Mouse (Mus musculus): ENCODE data around the gene Nrxn3. TPM values are rescaled to one million over a fixed set of nuclear protein-coding genes. Genes with fewer than 3 reads are reported as not detected.

The Nrxn3 gene
- polyA plus RNA-seq, 1 experiment from 2014 or later: 0.72 TPM

DNA sequence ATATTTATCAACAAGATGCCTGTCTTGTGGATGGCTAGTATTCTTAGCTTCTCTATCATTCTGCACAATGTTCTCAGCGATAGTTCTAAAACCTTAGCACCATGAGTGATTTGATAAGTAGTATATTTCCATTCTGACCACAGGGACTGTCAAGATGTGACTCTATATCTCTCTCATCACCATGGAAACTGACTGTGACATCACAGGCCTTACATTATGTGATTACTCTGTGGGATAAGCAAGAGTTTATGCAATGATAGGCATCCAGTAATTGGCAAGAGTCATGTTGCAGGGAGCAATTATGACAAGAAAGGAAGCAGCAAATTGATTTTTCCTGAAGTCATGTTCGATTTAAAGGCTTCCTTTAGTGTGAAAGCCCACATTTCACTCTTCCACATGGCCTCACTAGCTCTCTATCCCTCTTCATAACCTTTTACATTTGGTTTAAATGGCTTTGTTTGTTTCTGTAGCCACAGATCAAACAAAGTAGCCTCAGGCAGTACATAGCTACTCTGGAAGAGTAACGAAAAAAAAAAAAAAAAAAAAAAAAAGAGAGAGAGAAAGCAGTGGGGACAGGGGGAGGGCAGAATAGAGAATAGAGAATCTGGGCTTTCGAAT is 532.7 kb downstream of the Nrxn3 start:
- no peak for ATAC-seq
- Histone ChIP-seq H3K9ac (replicated peaks) (no peak overlapping the region), H3K4me1 (ENCODE audit: insufficient read depth) (no peaks in the 10 kb centered on the region), H3K4me3 (ENCODE audit: low read depth, low read length) (no peak overlapping the region), H3K4me2 (ENCODE audit: low read depth, low read length) (no peak overlapping the region), H3K27me3 (ENCODE audit: insufficient read depth, low read length) (no peaks in the 10 kb centered on the region), H3K9me3 (ENCODE audit: low read length) (peaks cover 2% of the 10 kb centered on the region; the same call in 1 of the 2 replicates), H3K27ac (ENCODE audit: low read depth) (no peak overlapping the region), H3K36me3 (replicated peaks; ENCODE audit: insufficient read depth, low read length) (no peaks in the 10 kb centered on the region)
- 55% methylated on average over 4 of the region's 4 CpGs for WGBS (ENCODE audit: insufficient replicate concordance)
- no peak for DNase-seq
- TF ChIP-seq CTCF (IDR thresholded peaks at IDR 0.05; ENCODE audit: low read depth) (no peak), EP300 (IDR thresholded peaks at IDR 0.05; ENCODE audit: low read depth) (no peak)

GRCm38 (mm10) chr12:89258879-89259278 is 536.2 kb downstream of the Nrxn3 start:
- Histone ChIP-seq H3K27ac (ENCODE audit: low read depth) (no peak overlapping the region), H3K4me3 (ENCODE audit: low read depth, low read length) (no peak overlapping the region), H3K36me3 (replicated peaks; ENCODE audit: insufficient read depth, low read length) (no peaks in the 10 kb centered on the region), H3K4me1 (ENCODE audit: insufficient read depth) (no peaks in the 10 kb centered on the region), H3K4me2 (ENCODE audit: low read depth, low read length) (no peak overlapping the region), H3K9me3 (ENCODE audit: low read length) (peaks cover 2% of the 10 kb centered on the region; the same call in 1 of the 2 replicates), H3K27me3 (ENCODE audit: insufficient read depth, low read length) (no peaks in the 10 kb centered on the region), H3K9ac (replicated peaks) (no peak overlapping the region)
- no peak for DNase-seq
- TF ChIP-seq CTCF (IDR thresholded peaks at IDR 0.05; ENCODE audit: low read depth): no peak
- no peak for TF ChIP-seq EP300 (IDR thresholded peaks at IDR 0.05; ENCODE audit: low read depth)
- 76% methylated on average over 3 of the region's 3 CpGs for WGBS (ENCODE audit: insufficient replicate concordance)
- no peak for ATAC-seq

- DNase-seq (no peak), ATAC-seq (no peak)
- Histone ChIP-seq H3K4me1 (ENCODE audit: insufficient read depth) (no peaks in the 10 kb centered on the region), H3K27ac (ENCODE audit: low read depth) (no peak overlapping the region), H3K4me3 (ENCODE audit: low read depth, low read length) (no peak overlapping the region), H3K36me3 (replicated peaks; ENCODE audit: insufficient read depth, low read length) (no peaks in the 10 kb centered on the region), H3K9me3 (ENCODE audit: low read length) (peaks cover 2% of the 10 kb centered on the region; the same call in 1 of the 2 replicates), H3K27me3 (ENCODE audit: insufficient read depth, low read length) (no peaks in the 10 kb centered on the region), H3K4me2 (ENCODE audit: low read depth, low read length) (no peak overlapping the region), H3K9ac (replicated peaks) (no peak overlapping the region)
- TF ChIP-seq CTCF (IDR thresholded peaks at IDR 0.05; ENCODE audit: low read depth): no peak
- no peak for TF ChIP-seq EP300 (IDR thresholded peaks at IDR 0.05; ENCODE audit: low read depth)
- 83% methylated on average over 24 of the region's 24 CpGs for WGBS (ENCODE audit: insufficient replicate concordance)
Observed at GRCm38 (mm10) chr12:89260076-89260475, 537.4 kb downstream of the Nrxn3 start.

DNA sequence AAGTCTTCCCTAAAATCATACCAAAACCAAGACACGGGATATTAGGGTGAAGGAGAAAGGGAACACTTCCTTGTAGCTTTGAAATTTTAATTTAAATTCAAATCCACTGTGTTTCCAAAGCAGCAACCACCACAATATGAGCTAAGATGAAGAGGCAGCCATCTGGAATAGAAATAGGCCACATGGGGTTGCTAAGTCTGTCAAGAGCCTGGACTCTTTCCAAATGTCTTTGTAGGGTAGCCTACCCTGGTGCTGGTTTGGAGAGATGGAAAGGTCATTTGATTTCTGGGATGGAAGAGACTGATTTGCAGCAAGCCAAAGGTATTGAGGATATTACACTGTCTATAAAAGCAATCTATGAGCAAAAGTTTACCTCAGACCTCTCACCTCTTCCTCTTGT is 539.6 kb downstream of the Nrxn3 start:
- no peaks in the 10 kb centered on the region for H3K36me3 ChIP-seq (replicated peaks; ENCODE audit: insufficient read depth, low read length)
- H3K9ac ChIP-seq (replicated peaks): no peak overlapping the region
- 59% methylated on average over 1 of the region's 1 CpGs for WGBS (ENCODE audit: insufficient replicate concordance)
- no peak overlapping the region for H3K4me2 ChIP-seq (ENCODE audit: low read depth, low read length)
- H3K4me3 ChIP-seq (ENCODE audit: low read depth, low read length): no peak overlapping the region
- DNase-seq: no peak
- no peaks in the 10 kb centered on the region for H3K4me1 ChIP-seq (ENCODE audit: insufficient read depth)
- no peaks in the 10 kb centered on the region for H3K9me3 ChIP-seq (ENCODE audit: low read length)
- TF ChIP-seq CTCF (IDR thresholded peaks at IDR 0.05; ENCODE audit: low read depth) (no peak), EP300 (IDR thresholded peaks at IDR 0.05; ENCODE audit: low read depth) (no peak)
- no peak for ATAC-seq
- no peak overlapping the region for H3K27ac ChIP-seq (ENCODE audit: low read depth)
- no peaks in the 10 kb centered on the region for H3K27me3 ChIP-seq (ENCODE audit: insufficient read depth, low read length)

- no peaks in the 10 kb centered on the region for H3K9me3 ChIP-seq (ENCODE audit: low read length)
- H3K36me3 ChIP-seq (replicated peaks; ENCODE audit: insufficient read depth, low read length): no peaks in the 10 kb centered on the region
- TF ChIP-seq CTCF (IDR thresholded peaks at IDR 0.05; ENCODE audit: low read depth) (no peak), EP300 (IDR thresholded peaks at IDR 0.05; ENCODE audit: low read depth) (no peak)
- no peak for ATAC-seq
- H3K4me1 ChIP-seq (ENCODE audit: insufficient read depth): no peaks in the 10 kb centered on the region
- no peaks in the 10 kb centered on the region for H3K27me3 ChIP-seq (ENCODE audit: insufficient read depth, low read length)
- H3K4me2 ChIP-seq (ENCODE audit: low read depth, low read length): no peak overlapping the region
- H3K9ac ChIP-seq (replicated peaks): no peak overlapping the region
- 60% methylated on average over 6 of the region's 6 CpGs for WGBS (ENCODE audit: insufficient replicate concordance)
- no peak overlapping the region for H3K27ac ChIP-seq (ENCODE audit: low read depth)
- no peak for DNase-seq
- H3K4me3 ChIP-seq (ENCODE audit: low read depth, low read length): no peak overlapping the region
Observed at GRCm38 (mm10) chr12:89282362-89283343, 560.0 kb downstream of the Nrxn3 start.

DNA sequence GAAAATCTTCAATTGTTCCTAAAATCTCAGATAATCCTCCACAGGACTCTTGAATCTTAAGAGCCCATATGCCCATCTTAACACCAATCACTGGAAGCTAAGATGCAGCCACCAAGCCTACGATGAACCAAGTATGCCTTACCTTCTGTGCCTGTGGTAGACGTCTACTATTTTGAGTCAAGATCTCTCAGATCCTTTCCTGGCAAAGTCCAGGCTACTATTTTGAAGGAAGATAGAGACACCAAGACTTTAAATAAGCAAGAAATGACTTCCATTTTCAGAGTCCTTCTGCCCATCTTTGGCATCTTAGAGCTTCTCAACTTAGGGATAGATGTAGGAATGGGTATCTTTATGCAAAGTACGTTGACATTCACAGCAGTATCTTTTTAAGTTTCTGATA is 561.7 kb downstream of the Nrxn3 start:
- H3K4me2 ChIP-seq (ENCODE audit: low read depth, low read length): no peak overlapping the region
- 75% methylated on average over 3 of the region's 3 CpGs for WGBS (ENCODE audit: insufficient replicate concordance)
- no peak overlapping the region for H3K4me3 ChIP-seq (ENCODE audit: low read depth, low read length)
- no peak overlapping the region for H3K27ac ChIP-seq (ENCODE audit: low read depth)
- DNase-seq: no peak
- H3K9me3 ChIP-seq (ENCODE audit: low read length): no peaks in the 10 kb centered on the region
- no peaks in the 10 kb centered on the region for H3K27me3 ChIP-seq (ENCODE audit: insufficient read depth, low read length)
- ATAC-seq: no peak
- H3K9ac ChIP-seq (replicated peaks): no peak overlapping the region
- H3K4me1 ChIP-seq (ENCODE audit: insufficient read depth): no peaks in the 10 kb centered on the region
- TF ChIP-seq CTCF (IDR thresholded peaks at IDR 0.05; ENCODE audit: low read depth) (no peak), EP300 (IDR thresholded peaks at IDR 0.05; ENCODE audit: low read depth) (no peak)
- H3K36me3 ChIP-seq (replicated peaks; ENCODE audit: insufficient read depth, low read length): no peaks in the 10 kb centered on the region

Measured in liver, postnatal 0 days (tissue).